Mouse (Mus musculus): ENCODE measurements around the gene Zcchc17. TPM values are rescaled to one million over a fixed set of nuclear protein-coding genes. Genes with fewer than 3 reads are reported as not detected.

Zcchc17 gene
- polyA plus RNA-seq, 1 experiment from 2014 or later = 16.8 TPM

DNA sequence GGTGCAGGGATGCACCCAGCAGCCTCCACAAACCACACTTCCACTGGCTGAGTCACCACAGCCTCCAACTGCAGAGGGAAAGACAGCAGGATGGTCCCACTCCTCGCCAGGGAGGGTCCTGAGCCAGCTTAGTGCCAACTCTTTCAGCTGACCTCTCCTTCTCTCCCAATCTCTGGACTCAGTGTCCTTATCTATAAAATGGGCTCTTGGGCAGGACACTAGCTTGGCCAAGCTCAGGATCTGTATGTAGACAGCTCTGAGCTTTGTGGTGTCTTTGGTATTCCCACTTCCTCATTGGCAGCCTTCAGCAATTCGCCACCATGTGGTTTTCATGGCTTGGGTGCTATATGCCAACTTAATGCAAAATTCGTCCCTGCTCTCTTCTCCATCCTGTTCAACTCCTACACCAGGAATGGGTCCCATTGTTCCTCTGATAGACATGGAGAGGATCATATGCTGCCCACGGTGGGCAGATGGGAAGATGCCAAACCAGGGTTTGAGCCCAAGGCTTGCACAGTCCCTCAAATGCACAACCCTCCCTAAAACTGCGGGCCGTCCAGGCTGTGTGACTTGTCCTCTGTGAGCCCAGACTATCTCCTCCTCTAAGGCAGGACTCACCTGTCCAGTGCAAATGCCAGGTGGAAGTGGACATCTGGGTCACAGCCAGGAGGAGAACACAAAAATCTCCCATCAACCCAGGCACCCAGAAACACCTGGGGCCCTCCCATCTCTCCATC, 89.0 kb downstream of the Zcchc17 start:
- POLR2A ChIA-PET = no interaction called here
- CTCF ChIA-PET = no interaction called here
- ATAC-seq = no peak

DNA sequence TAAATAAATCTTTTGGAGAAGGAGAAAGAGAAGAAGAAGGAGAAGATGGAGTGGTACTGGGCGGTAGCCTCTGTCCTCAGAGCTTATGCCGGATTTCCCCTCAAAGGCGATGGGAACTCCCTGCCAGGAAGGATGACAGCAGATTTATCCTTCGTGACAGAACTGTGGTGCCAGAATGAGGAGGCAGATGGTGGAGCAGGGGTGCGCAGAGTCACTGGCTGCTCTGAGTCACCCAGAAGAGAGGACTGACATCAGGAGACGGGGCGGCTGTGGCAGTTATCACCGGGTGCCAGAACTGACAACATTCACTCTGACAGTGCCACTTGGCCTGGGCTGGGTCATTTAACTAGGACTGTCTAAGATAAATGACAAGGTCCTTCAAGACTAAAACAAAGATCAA, 89.7 kb downstream of the Zcchc17 start:
- POLR2A ChIA-PET = no interaction called here
- DNase-seq (ENCODE audit: low read depth, low spot score) (no peak), ATAC-seq (no peak)
- no peaks in the 10 kb centered on the region for H3K27me3 ChIP-seq
- no peak for TF ChIP-seq CTCF (IDR thresholded peaks at IDR 0.05)
- CTCF ChIA-PET = interaction anchor here (0.6 kb wide), 1 partner anchor 113 kb away, joined by 3 read pairs; no protein-coding TSS in a partner anchor
- in situ Hi-C loops (cut with MboI; ENCODE audit: low pct_unique_long_range_greater_than_20kb) = no loop called here

More for the DNA sequence above, 89.0 kb downstream of the Zcchc17 start:
- no peaks in the 10 kb centered on the region for H3K27me3 ChIP-seq
- no peak for TF ChIP-seq CTCF (IDR thresholded peaks at IDR 0.05)
- DNase-seq (ENCODE audit: low read depth, low spot score) = no peak
- in situ Hi-C loops (cut with MboI; ENCODE audit: low pct_unique_long_range_greater_than_20kb) = no loop called here

GRCm38 (mm10) chr4:130268736-130269135, 91.0 kb downstream of the Zcchc17 start:
- CTCF ChIA-PET = no interaction called here
- TF ChIP-seq CTCF (IDR thresholded peaks at IDR 0.05) = no peak
- DNase-seq (ENCODE audit: low read depth, low spot score) = no peak
- no peaks in the 10 kb centered on the region for H3K27me3 ChIP-seq
- POLR2A ChIA-PET = interaction anchor here (0.5 kb wide), 1 partner anchor 36 kb away, joined by 3 read pairs; no protein-coding TSS in a partner anchor
- in situ Hi-C loops (cut with MboI; ENCODE audit: low pct_unique_long_range_greater_than_20kb) = no loop called here
- no peak for ATAC-seq

- no peak for TF ChIP-seq CTCF (IDR thresholded peaks at IDR 0.05)
- ChIA-PET CTCF (interaction anchor here (1.4 kb wide), 1 partner anchor 25 kb away, joined by 3 read pairs; no protein-coding TSS in a partner anchor), POLR2A (no interaction called here)
- no peaks in the 10 kb centered on the region for H3K27me3 ChIP-seq
- DNase-seq (ENCODE audit: low read depth, low spot score) (no peak), ATAC-seq (no peak)
- in situ Hi-C loops (cut with MboI; ENCODE audit: low pct_unique_long_range_greater_than_20kb) = no loop called here
Measured at GRCm38 (mm10) chr4:130267069-130267468, 92.7 kb downstream of the Zcchc17 start.

DNA sequence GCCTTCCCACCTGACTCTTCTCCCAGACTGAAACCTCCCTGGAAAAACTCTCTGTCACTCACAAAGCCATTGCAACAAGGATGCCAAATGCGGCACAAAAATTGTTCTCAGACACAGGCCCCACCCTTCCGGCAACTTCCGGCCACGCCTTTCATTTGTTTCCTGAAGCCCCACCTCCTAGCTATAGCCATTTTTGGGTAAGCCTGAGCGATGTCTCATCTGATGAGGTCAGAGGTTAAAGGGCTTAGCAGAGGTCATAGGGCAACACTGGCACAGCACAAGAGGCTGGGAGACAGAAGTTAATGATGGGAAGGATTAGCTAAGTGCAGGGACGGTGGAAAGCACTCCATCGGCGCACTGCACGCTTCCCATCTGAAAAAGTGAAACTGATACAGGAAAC, 93.1 kb downstream of the Zcchc17 start:
- no peaks in the 10 kb centered on the region for H3K27me3 ChIP-seq
- POLR2A ChIA-PET = interaction anchor here (0.6 kb wide), 2 partner anchors 11 to 962 kb away, joined by 3 read pairs; no protein-coding TSS in a partner anchor
- DNase-seq (ENCODE audit: low read depth, low spot score) = no peak
- CTCF ChIA-PET = interaction anchor here (1.4 kb wide), 1 partner anchor 26 kb away, joined by 3 read pairs; no protein-coding TSS in a partner anchor
- in situ Hi-C loops (cut with MboI; ENCODE audit: low pct_unique_long_range_greater_than_20kb) = no loop called here
- no peak for ATAC-seq
- TF ChIP-seq CTCF (IDR thresholded peaks at IDR 0.05) = no peak

Other genes starting within 250 kb of the Zcchc17 start
- gene Hcrtr1, start 220.6 kb downstream of the Zcchc17 start, polyA plus RNA-seq (2021) = 0.23 TPM
- 506 TPM for gene Tinagl1, start 184.8 kb downstream of the Zcchc17 start, polyA plus RNA-seq (2021)
- 0.03 TPM for gene Gm853, start 137.5 kb downstream of the Zcchc17 start, polyA plus RNA-seq (2021)
- 77.5 TPM for gene Serinc2, start 80.7 kb downstream of the Zcchc17 start, polyA plus RNA-seq (2021)
- gene Fabp3, start 51.3 kb downstream of the Zcchc17 start, polyA plus RNA-seq (2021) = 0.23 TPM
- not detected for gene Gm10570, start 51.3 kb downstream of the Zcchc17 start, polyA plus RNA-seq (2021)
- 26.6 TPM for gene Snrnp40, start 189 bp upstream of the Zcchc17 start, polyA plus RNA-seq (2021)
- 8.1 TPM for gene Nkain1, start 214.2 kb upstream of the Zcchc17 start, polyA plus RNA-seq (2021)

Measured in Patski (cell line).